15 mouse cellular contexts compared by ENCODE assay signal in the genomic region with DNA sequence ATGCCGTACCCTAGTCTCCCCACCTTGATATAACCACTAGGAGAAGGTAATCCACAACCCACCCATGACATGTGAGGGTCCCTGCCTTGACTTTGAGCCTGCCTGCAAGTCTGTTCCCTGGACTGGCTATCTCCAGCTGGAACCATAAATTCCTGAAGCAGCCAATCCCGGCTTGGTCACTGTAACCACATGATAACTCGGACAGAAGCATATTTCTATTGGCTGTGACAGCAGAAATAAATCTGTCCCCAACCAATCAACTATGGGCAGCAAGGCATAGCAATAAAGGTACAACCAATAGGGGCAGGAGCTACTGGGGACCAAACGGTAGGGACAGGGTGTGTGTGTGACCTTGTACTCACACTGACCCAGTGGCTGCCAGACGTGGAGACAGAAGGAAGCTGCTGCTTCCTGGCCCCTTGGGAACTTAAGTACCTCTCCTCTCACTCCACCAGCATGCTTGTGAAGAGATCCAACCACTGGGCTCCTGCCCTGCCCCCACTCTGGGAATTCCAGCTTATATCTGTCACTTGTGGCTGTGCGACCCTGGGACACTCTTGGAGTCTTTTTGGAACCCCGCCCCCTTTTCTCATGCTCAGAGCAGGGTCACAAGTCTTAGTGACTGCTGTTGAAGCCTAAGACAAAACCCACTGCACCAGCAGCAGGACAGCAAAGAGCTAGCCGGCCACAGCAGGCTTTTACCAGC. TPM values are rescaled to one million over a fixed set of nuclear protein-coding genes. Genes with fewer than 3 reads are reported as not detected.
A peak's percentile ranks its signal among the peaks of the same experiment; 100 is the strongest.
DNase-seq lines count a peak whose midpoint lies in the region; ATAC-seq and TF ChIP-seq lines count a peak whose summit lies in the region.
"Had no signal": no experiment of that assay in that cellular context is flagged by ENCODE, and none has a peak within 500 bp of the region (broad histone marks: within the 10 kb centered on the region; RNA-seq: fewer than 3 reads in every experiment).

No protein-coding gene starts in this region.

- peaks cover 7% of the 10 kb centered on the region for H3K27me3 ChIP-seq in heart, embryonic 13.5 days (replicated peaks)
- no peaks in the 10 kb centered on the region for H3K27me3 ChIP-seq in intestine, postnatal 0 days (replicated peaks; ENCODE audit: control insufficient read depth, insufficient read depth, low read length)

- H3K9ac ChIP-seq in heart, embryonic 13.5 days: peak overlapping the region; percentile 16; the same call in 1 of the 2 replicates
- no peak overlapping the region for H3K9ac ChIP-seq in intestine, postnatal 0 days (ENCODE audit: low read depth, low read length)

- H3K4me3 ChIP-seq in heart, embryonic 13.5 days: no peak overlapping the region
- no peak overlapping the region for H3K4me3 ChIP-seq in intestine, postnatal 0 days (ENCODE audit: low read depth, low read length)

- DNase-seq in heart, adult 18-20 months: no peak
- peak; percentile 45 for DNase-seq in embryo, embryonic 10 days (ENCODE audit: low spot score)
- peak; percentile 54 for DNase-seq in lung, postnatal 10 days
- DNase-seq in adrenal gland, postnatal 10 days: no peak
- no peak for DNase-seq in thymus, adult 18-20 months
- DNase-seq in thymus, postnatal 14 days: no peak
- DNase-seq: spleen, adult 18-20 months had no signal

- ATAC-seq in heart, embryonic 13.5 days (ENCODE audit: extremely low read depth, insufficient number of reproducible peaks, low FRiP score, low TSS enrichment): 0 out of 2 replicates have a peak, but pooled peaks have one; percentile 23
- peak; percentile 55 for ATAC-seq in intestine, postnatal 0 days
- ATAC-seq: forebrain, embryonic 14.5 days had no signal

- H3K9me3 ChIP-seq in heart, embryonic 13.5 days: no peaks in the 10 kb centered on the region
- H3K9me3 ChIP-seq in intestine, postnatal 0 days (ENCODE audit: control insufficient read depth): no peaks in the 10 kb centered on the region

- TF ChIP-seq CTCF in intestine, postnatal 0 days (IDR thresholded peaks at IDR 0.05; ENCODE audit: low read depth): no peak

- 25% methylated on average over 8 of the region's 8 CpGs for WGBS in heart, embryonic 13.5 days
- 33% methylated on average over 8 of the region's 8 CpGs for WGBS in intestine, postnatal 0 days

- H3K4me1 ChIP-seq in heart, embryonic 13.5 days: peaks cover 53% of the 10 kb centered on the region
- no peaks in the 10 kb centered on the region; the same call in 1 of the 2 replicates for H3K4me1 ChIP-seq in intestine, postnatal 0 days (replicated peaks; ENCODE audit: control insufficient read depth, insufficient read depth, low read length)

- H3K27ac ChIP-seq in heart, embryonic 13.5 days (replicated peaks): peak overlapping the region; percentile 76
- no peak overlapping the region for H3K27ac ChIP-seq in intestine, postnatal 0 days (ENCODE audit: low read depth, low read length)

- no peak overlapping the region; the same call in 1 of the 2 replicates for H3K4me2 ChIP-seq in heart, embryonic 13.5 days
- no peak overlapping the region for H3K4me2 ChIP-seq in intestine, postnatal 0 days (replicated peaks; ENCODE audit: low read depth)
- H3K4me2 ChIP-seq: liver, embryonic 11.5 days had no signal

- no peaks in the 10 kb centered on the region for H3K36me3 ChIP-seq in heart, embryonic 13.5 days
- H3K36me3 ChIP-seq in intestine, postnatal 0 days (ENCODE audit: control insufficient read depth, insufficient read depth): no peaks in the 10 kb centered on the region

RNA-seq across cellular contexts. Expression of a gene that starts 51.8 kb away (rescaled TPM):
- 0.57 TPM in 2 replicates for polyA plus RNA-seq in heart, embryonic 13.5 days (2015; fragmentation: Nextera tagmentation; extraction: Ambion mirVana)
- under 1 TPM; 0.15 to 0.18 TPM for total RNA-seq in heart, adult 18-20 months (2021)
- polyA plus RNA-seq in intestine, postnatal 0 days (2015; fragmentation: Nextera tagmentation; extraction: Ambion mirVana): 0.08 TPM in 1 of 2 replicates, not detected in the other
- total RNA-seq in adrenal gland, postnatal 10 days (2021): under 1 TPM; 0.12 to 0.42 TPM
- total RNA-seq: common myeloid progenitor, adult 5-6 weeks; hematopoietic stem cell, adult 5-6 weeks; monocyte, adult 5-6 weeks had no signal
- polyA plus RNA-seq: C2C12 had no signal

Comparison
In these comparisons a context has a peak if more than half of its experiments do, and no peak if none do; other contexts are left out.
1. DNase-seq: peak in embryo, embryonic 10 days (single experiment) and lung, postnatal 10 days (single experiment); none in heart, adult 18-20 months (0 of 2), adrenal gland, postnatal 10 days (single experiment), thymus, adult 18-20 months (0 of 2) and thymus, postnatal 14 days (single experiment).